Mouse (Mus musculus): ENCODE data around the gene Rab5c. TPM values are rescaled to one million over a fixed set of nuclear protein-coding genes. Genes with fewer than 3 reads are reported as not detected.

The Rab5c gene
- polyA plus RNA-seq (2015; fragmentation: Nextera tagmentation; extraction: Ambion mirVana), result 11.6 and 13.6 TPM in 2 replicates

GRCm38 (mm10) chr11:100738066-100738604 is at the start of gene Rab5c:
TSS of gene Rab5c (minus strand) at chr11:100738215.

GRCm38 (mm10) chr11:100770646-100771408 is 32.8 kb upstream of the Rab5c start, which contains the start of gene Ghdc:
TSS of gene Ghdc (minus strand) at chr11:100770957.

GRCm38 (mm10) chr11:100762831-100763230 is 24.8 kb upstream of the Rab5c start, which contains the start of gene Hcrt:
TSS of gene Hcrt (minus strand) at chr11:100762931.

GRCm38 (mm10) chr11:100759611-100760233 is 21.7 kb upstream of the Rab5c start, which contains the start of gene Kcnh4:
TSS of gene Kcnh4 (minus strand) at chr11:100759942.

GRCm38 (mm10) chr11:100713735-100714533 is 24.1 kb downstream of the Rab5c start, which contains the start of gene Hspb9:
TSS of gene Hspb9 (plus strand) at chr11:100713850.

GRCm38 (mm10) chr11:100711783-100712615 is 26.0 kb downstream of the Rab5c start, which contains the start of gene Kat2a:
TSS of gene Kat2a (minus strand) at chr11:100712465.

GRCm38 (mm10) chr11:100703851-100704531 is 34.0 kb downstream of the Rab5c start, which contains the start of gene Dhx58:
TSS of gene Dhx58 (minus strand) at chr11:100704271.

GRCm38 (mm10) chr11:100692164-100692616 is 45.8 kb downstream of the Rab5c start, which contains the start of gene Zfp385c:
TSS of gene Zfp385c (minus strand) at chr11:100692455.

Other genes with a start within 250 kb of the Rab5c start
- gene Acly, start 210.2 kb downstream of the Rab5c start, polyA plus RNA-seq (2015; fragmentation: Nextera tagmentation; extraction: Ambion mirVana), result 19.8 and 22.8 TPM in 2 replicates
- gene Ttc25, start 192.6 kb downstream of the Rab5c start, polyA plus RNA-seq (2015; fragmentation: Nextera tagmentation; extraction: Ambion mirVana), result 0.37 TPM in 2 replicates
- gene Cnp, start 163.3 kb downstream of the Rab5c start, polyA plus RNA-seq (2015; fragmentation: Nextera tagmentation; extraction: Ambion mirVana), result 39.3 and 40.3 TPM in 2 replicates
- gene Nkiras2, start 119.0 kb downstream of the Rab5c start, polyA plus RNA-seq (2015; fragmentation: Nextera tagmentation; extraction: Ambion mirVana), result 53.4 and 53.7 TPM in 2 replicates
- gene Dnajc7, start 118.0 kb downstream of the Rab5c start, polyA plus RNA-seq (2015; fragmentation: Nextera tagmentation; extraction: Ambion mirVana), result 161 and 168 TPM in 2 replicates
- gene Zfp385c, start 45.8 kb downstream of the Rab5c start, polyA plus RNA-seq (2015; fragmentation: Nextera tagmentation; extraction: Ambion mirVana), result 1.5 and 1.7 TPM in 2 replicates
- 2.6 and 3.5 TPM in 2 replicates for gene Dhx58, start 33.9 kb downstream of the Rab5c start, polyA plus RNA-seq (2015; fragmentation: Nextera tagmentation; extraction: Ambion mirVana)
- gene Kat2a, start 25.8 kb downstream of the Rab5c start, polyA plus RNA-seq (2015; fragmentation: Nextera tagmentation; extraction: Ambion mirVana), result 17.1 and 18.1 TPM in 2 replicates
- 0.26 TPM in 1 of 2 replicates, not detected in the other for gene Hspb9, start 24.4 kb downstream of the Rab5c start, polyA plus RNA-seq (2015; fragmentation: Nextera tagmentation; extraction: Ambion mirVana)
- gene Kcnh4, start 21.7 kb upstream of the Rab5c start, polyA plus RNA-seq (2015; fragmentation: Nextera tagmentation; extraction: Ambion mirVana), result 0.04 TPM in 1 of 2 replicates, not detected in the other
- 0.36 TPM in 1 of 2 replicates, not detected in the other for gene Hcrt, start 24.7 kb upstream of the Rab5c start, polyA plus RNA-seq (2015; fragmentation: Nextera tagmentation; extraction: Ambion mirVana)
- gene Ghdc, start 32.7 kb upstream of the Rab5c start, polyA plus RNA-seq (2015; fragmentation: Nextera tagmentation; extraction: Ambion mirVana), result 5.0 and 5.9 TPM in 2 replicates
- gene Stat5b, start 112.5 kb upstream of the Rab5c start, polyA plus RNA-seq (2015; fragmentation: Nextera tagmentation; extraction: Ambion mirVana), result 36.5 and 40.3 TPM in 2 replicates
- gene Stat5a, start 121.1 kb upstream of the Rab5c start, polyA plus RNA-seq (2015; fragmentation: Nextera tagmentation; extraction: Ambion mirVana), result 25.2 and 26.7 TPM in 2 replicates
- 62.7 and 67.5 TPM in 2 replicates for gene Stat3, start 201.3 kb upstream of the Rab5c start, polyA plus RNA-seq (2015; fragmentation: Nextera tagmentation; extraction: Ambion mirVana)
- gene Cavin1, start 232.7 kb upstream of the Rab5c start, polyA plus RNA-seq (2015; fragmentation: Nextera tagmentation; extraction: Ambion mirVana), result 419 and 508 TPM in 2 replicates